Mouse (Mus musculus) lung, postnatal 25 days (tissue): ENCODE measurements at regions not wholly inside any gene's neighbourhood (a gene's known extent, or its start where the extent isn't known, plus 50 kb on each side); places are given as distances from the start of the nearest gene placed in this dataset.

Source experiments
- DNase-seq: peaks from one replicate; pipeline ENCODE4 v3.0.0; 2022; ENCODE audit warnings: low spot score

DNA sequence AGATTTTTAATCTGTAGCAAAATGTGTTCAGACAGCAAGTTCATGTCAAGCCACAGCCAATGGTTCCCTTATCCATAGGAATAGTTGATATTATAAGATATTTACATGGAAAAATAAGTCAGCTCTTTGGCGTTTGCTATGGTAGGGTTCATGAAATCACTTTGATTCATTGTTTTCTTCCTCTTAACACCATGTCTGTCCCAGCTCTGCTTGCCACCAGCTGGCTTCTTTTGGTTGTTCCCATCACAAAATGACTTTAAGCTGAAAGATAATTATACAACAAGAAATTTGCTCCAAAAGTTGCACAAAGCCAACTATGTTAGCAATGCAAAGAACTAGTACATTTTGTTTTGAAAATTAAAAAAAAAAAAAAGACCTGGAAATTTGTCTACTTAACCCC, 99.9 kb upstream of the Tcf21 start:
- DNase-seq: no peak

DNA sequence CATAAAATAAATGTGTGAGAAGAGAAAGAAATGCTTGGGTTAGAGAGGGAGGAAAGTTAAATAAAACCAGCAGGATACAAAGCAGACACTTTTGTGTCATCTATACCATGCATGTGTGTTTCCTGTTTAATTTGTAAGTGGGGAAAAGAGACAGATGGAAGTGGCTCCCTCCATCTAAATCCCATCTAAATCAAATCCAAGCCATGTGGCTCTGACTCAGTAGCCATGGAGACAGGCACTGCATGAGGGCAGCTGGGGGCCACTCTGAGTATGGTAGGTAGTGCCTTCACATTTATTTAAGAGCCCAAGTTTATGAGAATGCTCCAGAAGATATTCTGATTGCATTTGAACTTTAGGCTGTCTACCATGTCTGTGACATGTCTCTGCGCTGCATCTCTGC, 97.8 kb upstream of the Tcf21 start:
- no peak for DNase-seq

DNA sequence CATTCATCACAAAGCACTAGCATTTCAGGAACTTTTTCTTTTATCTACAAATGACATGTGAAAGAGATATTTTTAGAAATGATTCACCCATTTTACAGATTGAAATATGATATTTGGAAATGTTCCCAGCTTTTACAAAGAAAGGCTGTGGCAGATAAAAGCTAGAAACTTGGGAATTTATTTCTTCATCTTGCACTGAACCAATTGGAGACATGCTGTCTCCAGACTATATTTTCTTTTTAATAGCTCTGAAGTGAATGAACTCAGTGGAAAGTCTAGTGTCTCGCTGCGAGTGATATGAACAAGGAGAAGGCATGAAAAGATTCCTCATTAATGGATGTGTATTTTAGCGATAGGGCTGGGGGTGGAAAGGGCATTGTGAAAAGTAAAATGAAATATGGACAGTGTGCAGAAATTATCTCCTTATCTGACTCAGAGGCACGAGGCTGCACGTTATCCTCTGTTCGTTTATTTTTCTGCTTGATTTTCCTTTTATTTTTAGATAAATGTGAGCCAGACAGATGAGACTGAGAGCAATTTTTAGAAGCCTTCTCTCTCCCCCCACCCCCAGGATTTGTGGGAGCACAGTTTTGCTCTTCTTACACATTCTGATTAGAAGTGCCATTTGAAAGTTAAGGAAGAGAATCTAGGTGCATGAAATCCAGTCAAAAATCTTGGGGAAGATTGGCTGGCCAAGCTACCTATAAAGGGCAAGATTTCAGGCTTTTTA, 96.0 kb upstream of the Tcf21 start:
- no peak for DNase-seq

DNA sequence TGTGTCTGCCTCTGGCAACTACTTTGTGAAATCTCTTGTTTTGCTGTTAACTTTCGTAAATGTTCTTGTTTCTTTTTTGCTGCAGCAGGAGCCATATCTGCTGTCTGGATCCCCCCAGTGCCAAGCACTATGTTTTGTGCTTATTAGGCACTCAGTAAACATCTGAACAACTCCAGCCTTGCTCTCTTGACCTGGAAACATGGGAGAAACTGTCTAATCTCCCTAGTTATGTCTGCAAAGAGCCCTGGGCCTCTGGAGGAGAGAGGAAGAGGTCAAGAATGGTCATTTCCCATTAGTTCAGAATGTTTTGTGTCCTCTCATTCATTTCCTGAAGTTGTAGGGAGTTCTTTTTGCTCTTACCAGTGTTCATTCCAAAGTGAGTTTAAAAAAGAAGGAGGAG, 93.1 kb upstream of the Tcf21 start:
- DNase-seq: no peak

DNA sequence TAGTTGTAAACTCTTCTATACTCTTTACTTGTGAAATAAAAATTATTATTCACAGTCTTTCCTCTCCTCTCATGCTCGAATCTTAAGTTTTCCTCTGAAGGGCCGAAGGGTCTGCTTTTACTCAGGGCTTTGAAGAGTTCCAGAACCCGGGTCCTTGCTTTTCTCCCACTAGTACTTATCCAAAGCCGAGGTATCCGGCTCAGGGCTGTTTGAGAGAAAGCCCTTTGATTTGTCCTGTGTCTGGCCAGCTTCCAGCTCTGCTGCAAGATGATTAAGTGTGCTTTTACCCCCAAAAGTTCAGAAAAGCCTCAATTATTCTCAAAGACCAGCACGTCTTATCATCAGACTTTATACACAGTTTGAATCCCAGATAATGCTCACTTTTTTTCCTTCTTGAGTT, 88.7 kb upstream of the Tcf21 start:
- no peak for DNase-seq

DNA sequence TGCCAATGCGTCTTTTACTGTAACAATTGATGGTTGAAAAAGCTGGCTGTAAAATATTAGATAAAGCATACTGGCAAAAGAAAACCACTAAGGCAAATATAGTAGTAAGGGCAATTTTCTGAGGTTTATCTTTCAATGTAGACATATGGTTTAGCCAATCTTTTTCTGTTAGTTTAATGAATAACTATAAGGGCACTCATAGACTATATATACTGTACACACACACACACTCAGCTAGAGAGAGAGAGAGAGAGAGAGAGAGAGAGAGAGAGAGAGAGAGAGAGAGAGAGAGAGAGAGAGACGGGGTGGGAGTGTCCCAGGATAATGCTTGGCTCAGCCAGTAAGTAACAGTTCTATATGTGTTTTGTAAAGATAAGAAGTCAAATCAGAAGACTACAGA, 85.3 kb upstream of the Tcf21 start:
- no peak for DNase-seq

DNA sequence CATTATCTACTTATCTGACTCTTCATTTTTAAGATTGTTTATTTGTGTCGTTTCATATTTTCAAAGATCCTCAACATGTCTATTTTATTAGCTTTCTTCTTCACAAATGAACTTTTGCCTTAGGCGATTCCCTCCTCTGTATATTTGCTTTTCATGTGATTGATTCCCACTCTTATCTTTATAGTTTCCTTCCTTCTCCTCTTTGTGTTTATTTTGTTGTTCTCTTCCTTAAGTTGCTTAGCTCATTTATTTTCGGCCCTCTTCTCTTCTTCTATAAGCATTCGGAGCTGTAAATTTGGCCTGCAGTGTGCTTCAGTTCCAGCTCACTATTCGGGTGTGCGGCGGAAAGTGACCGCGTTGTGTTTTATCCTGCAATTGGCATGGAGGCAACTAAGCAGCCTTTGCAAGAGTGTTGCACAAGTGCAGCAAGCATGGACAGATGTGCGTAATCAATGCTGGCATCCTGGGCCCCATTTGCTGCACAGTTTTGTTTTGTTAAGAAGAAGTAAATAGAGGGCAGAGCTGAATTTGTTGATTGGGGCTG, 73.5 kb upstream of the Tcf21 start:
- no peak for DNase-seq

DNA sequence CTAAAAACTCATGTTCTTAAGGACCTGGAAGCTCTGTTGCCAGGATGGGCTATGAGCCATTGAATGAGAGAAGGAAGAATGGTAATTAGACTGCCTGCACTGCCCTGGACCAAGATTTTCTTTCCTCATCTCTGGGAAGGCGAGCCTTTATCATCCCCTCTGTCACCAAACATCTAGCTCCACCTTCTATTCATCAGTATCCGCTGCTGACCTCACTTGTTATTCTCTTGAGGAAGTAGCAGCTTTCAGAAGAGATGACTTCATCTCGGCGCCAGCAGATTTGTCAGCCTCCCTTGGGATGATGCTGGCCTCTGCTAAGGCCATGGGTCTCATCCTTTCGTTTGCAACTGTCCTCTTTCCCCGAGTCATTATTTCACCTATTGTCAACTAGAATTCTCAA, 67.5 kb upstream of the Tcf21 start:
- peak; percentile 23 for DNase-seq

DNA sequence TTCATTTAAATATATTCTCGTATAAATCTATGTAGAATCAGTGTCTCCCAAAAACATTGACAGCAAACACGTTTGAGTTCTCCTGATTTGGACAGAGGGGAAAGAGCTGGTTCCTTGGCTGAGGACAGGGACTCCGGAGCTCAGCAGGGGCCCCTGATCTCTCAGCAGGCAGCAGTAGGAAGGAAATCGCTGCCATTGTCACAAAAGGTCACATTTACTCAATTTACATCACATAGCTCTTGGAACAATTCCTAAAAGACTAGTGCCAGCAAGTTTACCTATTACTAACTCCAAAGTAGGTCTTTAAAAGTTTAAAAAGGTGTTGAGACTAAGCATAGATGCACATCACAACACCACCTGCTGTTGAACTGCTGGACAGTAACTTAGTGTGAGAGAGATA, 59.7 kb upstream of the Tcf21 start:
- DNase-seq: no peak

DNA sequence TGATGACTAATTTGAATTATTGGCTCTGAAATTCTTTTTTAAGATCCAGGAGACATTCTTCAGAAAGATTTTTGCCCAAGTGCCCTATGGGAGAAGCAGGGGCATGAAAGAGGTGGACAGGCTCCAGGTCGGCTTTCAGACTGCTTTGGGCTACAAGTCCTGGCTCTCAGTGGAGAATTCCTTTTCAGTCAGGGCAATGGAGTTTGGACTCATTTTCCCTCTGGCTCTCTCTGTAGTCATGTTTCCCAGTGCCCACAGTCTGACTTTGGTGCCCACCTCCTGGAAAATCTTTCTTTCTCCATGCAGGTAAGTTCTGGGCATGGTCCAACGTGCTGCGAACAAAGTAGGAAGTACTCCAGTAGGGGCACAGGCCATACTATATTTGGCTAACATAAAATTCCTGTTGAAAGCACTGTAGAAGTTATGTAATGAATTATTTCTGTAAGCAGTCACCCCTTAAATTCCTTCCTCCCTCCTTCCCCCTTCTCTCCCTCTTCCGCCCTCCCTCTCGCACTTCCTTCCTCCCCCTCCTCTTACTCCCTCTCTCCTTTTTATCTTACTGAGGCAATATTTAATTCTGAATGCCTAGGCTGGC, 57.7 kb upstream of the Tcf21 start:
- DNase-seq: peak; percentile 28

DNA sequence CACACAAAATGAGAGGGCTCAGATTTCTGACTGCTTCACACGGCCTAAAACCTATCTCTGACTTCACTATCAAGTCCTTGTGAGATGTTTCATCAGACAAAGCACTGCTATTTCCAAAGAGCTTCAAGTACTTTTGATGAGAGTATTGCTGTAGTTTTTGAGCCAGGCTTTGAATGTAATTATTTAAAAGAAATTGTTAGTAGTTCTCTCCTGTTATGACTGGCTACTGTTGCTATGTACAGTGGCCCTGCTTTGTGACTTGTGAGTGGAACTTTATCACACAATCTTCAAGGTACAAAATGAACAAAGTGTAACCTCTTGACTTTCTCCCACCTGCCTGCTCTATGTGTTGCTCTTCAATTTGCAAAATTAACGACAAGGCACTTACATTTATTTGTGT, 57.1 kb upstream of the Tcf21 start:
- no peak for DNase-seq

DNA sequence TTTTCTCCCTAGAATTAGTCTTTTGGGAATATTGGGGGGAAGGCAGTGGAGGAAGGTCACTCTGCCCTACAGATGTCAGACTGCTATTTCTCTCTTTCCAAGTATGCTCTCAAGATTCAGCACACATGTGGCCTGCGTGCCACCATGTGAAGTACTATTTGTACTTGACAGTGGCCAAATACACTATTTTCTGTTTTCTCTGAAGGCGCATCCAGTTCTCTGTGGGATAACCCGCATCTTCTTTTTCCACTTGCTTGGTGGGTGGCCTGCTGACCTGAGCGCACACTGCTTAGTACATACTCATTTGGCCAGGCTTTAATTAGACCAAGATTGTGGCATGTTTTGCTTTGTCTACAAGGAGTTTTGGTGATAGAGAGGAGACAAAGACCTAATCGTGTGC, 55.7 kb upstream of the Tcf21 start:
- no peak for DNase-seq

DNA sequence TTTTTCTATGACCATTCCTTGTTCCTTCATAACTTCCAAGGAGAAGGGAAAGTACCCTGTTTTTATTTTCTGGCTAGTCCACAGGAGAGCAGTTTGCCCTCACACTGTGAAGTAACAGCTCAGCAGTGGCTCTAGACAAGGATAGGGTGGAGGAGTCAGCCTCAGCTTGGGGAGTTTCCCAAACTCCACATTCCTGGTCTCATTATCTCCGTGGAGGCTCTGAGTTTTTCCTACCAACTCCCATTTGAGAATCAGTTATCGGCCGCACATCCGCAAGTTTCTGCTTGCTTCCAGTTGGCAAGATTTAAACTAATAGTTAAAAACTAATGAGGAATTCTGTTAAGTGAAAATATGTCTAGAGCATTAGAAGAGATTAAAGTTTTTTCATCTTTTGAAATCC, 55.2 kb upstream of the Tcf21 start:
- no peak for DNase-seq
